Mouse (Mus musculus): Measurements from ENCODE around the gene Npepps.

Gene Npepps

DNA sequence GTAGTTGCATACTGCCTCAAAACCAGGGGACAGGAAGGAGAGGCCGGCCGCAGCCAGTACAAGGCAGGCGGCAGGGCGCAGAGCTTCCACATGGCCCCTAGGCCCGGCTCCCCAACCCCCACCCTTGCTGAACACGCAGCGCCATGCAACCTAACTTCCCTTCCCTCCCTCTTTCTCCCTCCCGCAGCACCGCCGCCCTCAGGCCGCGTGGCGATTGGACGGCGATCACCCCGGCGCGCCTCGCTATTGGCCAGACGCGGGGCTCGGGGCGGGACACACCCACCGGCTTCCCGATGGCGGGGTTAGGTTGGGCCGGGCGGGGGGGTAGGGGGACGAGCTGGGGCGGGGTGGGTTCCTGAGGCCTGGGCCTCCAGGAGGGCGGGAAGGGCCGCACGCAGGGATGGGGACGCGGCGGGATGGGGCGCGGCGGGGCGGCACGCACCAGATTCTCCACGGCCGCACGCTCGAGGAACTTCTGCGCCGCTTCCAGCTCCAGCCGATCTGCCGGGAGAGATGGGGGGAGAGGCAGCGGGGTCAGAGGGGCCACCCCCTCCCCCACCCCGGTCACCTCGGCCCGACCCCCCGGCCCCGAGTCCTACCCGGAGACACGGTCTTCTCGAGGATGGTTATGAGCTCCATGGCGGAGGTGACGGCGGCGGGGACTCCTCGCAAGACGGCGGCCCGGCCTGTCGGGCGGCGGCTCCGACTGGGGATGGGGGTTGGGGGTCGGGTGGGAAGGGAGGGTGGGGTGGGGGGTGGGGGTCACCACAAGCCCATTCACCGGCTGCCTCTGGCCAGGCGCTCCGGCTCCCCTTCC, 93.3 kb downstream of the Npepps start:
- peak; percentile 97 for DNase-seq (ENCODE audit: low read depth, low spot score)

- no peak for DNase-seq (ENCODE audit: low read depth, low spot score)
Measured at GRCm38 (mm10) chr11:97185704-97186614, 94.5 kb downstream of the Npepps start.

- no peak for DNase-seq (ENCODE audit: low read depth, low spot score)
Measured at GRCm38 (mm10) chr11:97184875-97185274, 95.6 kb downstream of the Npepps start.

DNA sequence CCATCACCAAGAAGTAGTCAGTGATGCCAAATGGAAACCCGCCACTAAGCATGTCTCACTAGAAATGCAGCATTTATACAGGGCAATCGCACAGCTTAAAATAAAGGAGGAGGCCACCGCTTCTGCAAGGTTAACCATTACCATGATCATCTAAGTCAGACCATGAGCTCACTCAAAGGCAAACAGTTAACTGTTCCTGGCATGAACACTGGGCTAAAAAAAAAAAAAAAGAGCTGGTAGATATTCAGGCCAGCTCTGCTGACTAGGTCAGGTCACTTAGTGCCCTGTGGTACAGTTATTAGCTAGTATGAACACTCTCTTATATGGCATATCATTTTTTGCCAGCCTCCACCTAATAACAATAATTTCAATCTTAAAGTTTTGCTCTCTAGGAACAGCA, 98.0 kb downstream of the Npepps start:
- no peak for DNase-seq (ENCODE audit: low read depth, low spot score)

GRCm38 (mm10) chr11:97181061-97181460, 99.4 kb downstream of the Npepps start:
- DNase-seq (ENCODE audit: low read depth, low spot score): no peak

DNA sequence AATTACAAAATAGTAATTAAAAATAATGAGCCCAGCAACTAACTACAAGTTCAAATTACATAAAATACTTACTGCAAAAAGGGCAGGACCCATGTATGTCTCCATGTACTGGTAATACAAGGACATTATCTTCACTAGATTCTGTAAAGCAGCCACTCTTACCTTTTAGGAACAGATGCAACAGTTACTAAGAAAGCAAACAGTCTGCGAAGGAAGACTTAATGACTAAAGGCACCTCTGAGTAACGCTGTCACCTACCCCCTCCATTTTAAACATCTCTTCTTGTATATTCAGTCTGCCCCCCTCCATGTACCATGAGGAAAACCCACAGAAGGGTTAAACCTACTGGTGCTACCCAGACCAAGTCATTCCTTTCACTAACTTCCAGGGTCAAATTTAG, 102.2 kb downstream of the Npepps start:
- DNase-seq (ENCODE audit: low read depth, low spot score): no peak

DNA sequence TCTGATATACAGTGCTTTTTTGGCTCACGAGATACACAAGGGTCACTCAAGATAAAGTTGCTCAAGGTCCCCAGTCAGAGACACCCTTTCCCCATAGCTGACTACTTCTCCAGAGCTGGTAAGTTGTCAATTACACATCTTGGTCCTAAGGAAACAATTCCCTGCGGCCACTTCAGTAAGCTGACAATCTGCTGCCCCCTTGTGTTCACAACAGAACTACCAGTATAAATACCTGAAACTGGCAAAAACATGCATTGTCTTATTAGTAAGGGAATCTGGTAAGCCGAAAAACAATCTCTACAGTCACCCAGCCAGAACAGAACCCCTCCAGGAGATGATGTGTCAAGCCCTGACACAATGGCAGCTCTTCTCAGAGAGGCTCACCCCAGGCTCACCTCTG, 103.6 kb downstream of the Npepps start:
- DNase-seq (ENCODE audit: low read depth, low spot score): peak; percentile 43

- no peak for DNase-seq (ENCODE audit: low read depth, low spot score)
Measured at GRCm38 (mm10) chr11:97175499-97175898, 104.9 kb downstream of the Npepps start.

DNA sequence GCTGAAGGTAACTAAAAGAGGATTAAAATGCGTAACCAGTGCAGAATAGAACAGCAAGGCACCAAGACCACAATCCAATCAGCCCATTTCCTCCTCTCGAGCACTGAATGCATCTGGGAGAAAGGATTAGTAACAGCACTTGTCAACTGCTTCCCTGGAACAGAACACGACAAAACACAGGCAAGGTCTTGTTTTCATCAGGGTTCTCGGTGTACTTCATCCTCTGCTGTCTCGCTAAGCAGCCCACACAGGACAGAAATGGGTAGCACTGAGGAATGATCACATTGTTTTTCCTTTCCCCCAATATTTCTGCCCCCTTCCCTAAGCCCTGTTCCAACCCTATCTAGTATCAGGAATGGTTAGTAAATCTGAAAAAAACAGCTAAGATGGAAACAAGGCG, 120.1 kb downstream of the Npepps start:
- no peak for DNase-seq (ENCODE audit: low read depth, low spot score)

DNA sequence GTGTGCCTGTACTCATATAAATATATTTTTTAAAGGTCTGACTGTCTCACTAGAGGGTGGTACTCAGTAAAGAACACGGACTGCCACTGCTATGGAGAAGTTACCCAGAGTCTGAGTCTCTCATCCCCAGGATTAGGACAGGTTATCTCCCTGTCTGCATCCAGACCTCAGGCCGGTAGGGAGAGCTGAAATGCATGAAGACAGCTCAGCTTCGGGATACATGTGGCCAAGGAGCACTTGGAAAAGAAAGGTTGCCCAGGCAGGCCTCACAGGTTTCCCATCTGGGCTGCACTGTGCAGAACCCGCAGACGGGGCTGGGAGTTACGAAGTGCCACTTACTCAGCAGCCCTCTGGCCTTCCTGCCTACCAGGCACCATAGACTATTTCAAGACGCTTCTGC, 123.4 kb downstream of the Npepps start:
- no peak for DNase-seq (ENCODE audit: low read depth, low spot score)
